Mouse (Mus musculus): ENCODE data around the gene Plppr2. TPM values are rescaled to one million over a fixed set of nuclear protein-coding genes. Genes with fewer than 3 reads are reported as not detected.
A peak's percentile ranks its signal among the peaks of the same experiment; 100 is the strongest.

The Plppr2 gene
- total and polyA plus RNA-seq, 3 experiments, result not detected

DNA sequence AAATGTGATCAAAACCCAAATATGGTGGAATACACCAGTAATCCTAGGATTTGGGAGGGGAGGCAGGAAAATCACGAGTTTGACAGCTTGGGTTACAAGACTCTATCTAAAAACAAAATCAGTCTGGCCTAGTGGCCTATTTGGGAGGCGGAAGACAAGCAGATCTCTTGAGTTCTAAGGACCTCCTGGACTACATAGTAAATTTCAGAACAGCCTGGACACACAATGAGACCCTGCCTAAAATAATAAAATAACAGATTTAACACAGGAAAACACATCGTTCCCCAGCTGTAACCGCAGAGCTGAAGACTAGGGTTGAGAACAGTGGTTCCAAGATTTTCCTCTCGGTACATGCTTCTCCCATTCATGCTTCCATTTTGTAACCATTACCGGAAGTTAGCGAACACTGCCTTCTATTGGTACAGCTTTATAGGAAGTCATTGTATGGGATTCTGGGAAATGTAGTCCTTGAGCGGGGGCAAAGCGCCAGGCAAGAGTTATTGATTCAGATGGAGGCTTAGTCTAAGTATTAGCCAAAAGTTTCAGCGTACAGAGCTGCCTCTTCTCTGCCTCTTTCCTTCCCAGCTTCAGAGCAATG, 35.5 kb upstream of the Plppr2 start:
- Histone ChIP-seq H3K27me3 (replicated peaks) (peaks cover 21% of the 10 kb centered on the region), H3K4me2 (ENCODE audit: insufficient read depth, low read depth, poor library complexity, severe bottlenecking) (no peak overlapping the region), H3K36me3 (replicated peaks in 1 of 2; ENCODE audit: control insufficient read depth in 1 of 2, insufficient read depth in 1 of 2, low read length in 1 of 2) (no peaks in the 10 kb centered on the region), H3K9ac (ENCODE audit: insufficient read depth, low read depth) (no peak overlapping the region), H3K4me1 (ENCODE audit: control insufficient read depth in 1 of 2, insufficient read depth in 2 of 2) (peaks cover 0 to 4% of the 10 kb centered on the region in 2 experiments; a peak in 2 of 4 replicates), H3K79me2 (replicated peaks; ENCODE audit: control insufficient read depth, extremely low read depth, insufficient read depth, poor library complexity, severe bottlenecking) (no peaks in the 10 kb centered on the region), H3K9me3 (replicated peaks; ENCODE audit: low read length) (peaks cover 4% of the 10 kb centered on the region), H3K4me3 (replicated peaks in 1 of 3; ENCODE audit: low read depth in 2 of 3, low read length in 2 of 3, poor library complexity in 1 of 3) (peak overlapping the region in 2 of 3 experiments; percentile 36 to 47), H3K27ac (ENCODE audit: insufficient read depth, low read depth) (no peak overlapping the region)
- in situ Hi-C loops (cut with MboI; ENCODE audit: low pct_ligation_motif_present, low pct_unique_long_range_greater_than_20kb, low sequenced_read_pairs) (no loop called here), dilution Hi-C loops (cut with MboI; ENCODE audit: extremely low pct_ligation_motif_present, extremely low pct_unique_long_range_greater_than_20kb, low sequenced_read_pairs) (no loop called here)
- peak; percentile 65 for DNase-seq (ENCODE audit: extremely low read depth)
- TF ChIP-seq HCFC1 (IDR thresholded peaks at IDR 0.05; ENCODE audit: low read depth, low read length), result peak; percentile 88
- TF ChIP-seq E2F4 (IDR thresholded peaks at IDR 0.05; ENCODE audit: insufficient replicate concordance, low read depth, low read length), result no peak
- no peak for TF ChIP-seq ZKSCAN1 (IDR thresholded peaks at IDR 0.05; ENCODE audit: borderline replicate concordance, low read depth, low read length)
- no peak for TF ChIP-seq SIN3A (IDR thresholded peaks at IDR 0.05; ENCODE audit: low read length)
- peak; percentile 38; the same call in 1 of the 2 replicates for TF ChIP-seq ELF1 (IDR thresholded peaks at IDR 0.05; ENCODE audit: low read depth, low read length)
- TF ChIP-seq KAT2A (IDR thresholded peaks at IDR 0.05; ENCODE audit: insufficient replicate concordance, low read length), result peak; percentile 34; the same call in 1 of the 2 replicates
- peak; percentile 50; the same call in 1 of the 2 replicates for TF ChIP-seq TBP (conservative IDR thresholded peaks at IDR 0.05; ENCODE audit: low read depth, low read length)
- no peak for TF ChIP-seq ZMIZ1 (IDR thresholded peaks at IDR 0.05; ENCODE audit: low read depth, low read length)

DNA sequence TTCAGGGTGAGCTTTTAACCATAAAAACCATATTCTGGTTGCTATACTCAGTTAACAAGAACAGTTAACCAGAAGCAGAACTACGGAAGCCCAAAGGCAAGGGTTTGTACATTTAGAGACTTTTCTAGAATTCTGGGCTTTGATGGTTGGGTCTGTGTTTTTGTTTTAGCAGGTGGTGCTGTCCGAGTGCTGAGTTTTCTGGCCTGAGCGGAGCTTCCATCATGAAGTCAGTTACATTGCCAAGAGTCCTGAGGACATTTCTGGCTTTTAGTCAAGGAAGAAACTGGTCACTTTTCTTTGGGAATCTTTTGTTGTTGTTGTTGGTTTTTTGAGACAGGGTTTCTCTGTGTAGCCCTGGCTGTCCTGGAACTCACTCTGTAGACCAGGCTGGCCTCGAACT, 32.8 kb upstream of the Plppr2 start:
- H3K4me2 ChIP-seq (ENCODE audit: insufficient read depth, low read depth, poor library complexity, severe bottlenecking), result no peak overlapping the region
- dilution Hi-C loops (cut with MboI; ENCODE audit: extremely low pct_ligation_motif_present, extremely low pct_unique_long_range_greater_than_20kb, low sequenced_read_pairs) (no loop called here), in situ Hi-C loops (cut with MboI; ENCODE audit: low pct_ligation_motif_present, low pct_unique_long_range_greater_than_20kb, low sequenced_read_pairs) (no loop called here)
- no peaks in the 10 kb centered on the region for H3K36me3 ChIP-seq (replicated peaks in 1 of 2; ENCODE audit: control insufficient read depth in 1 of 2, insufficient read depth in 1 of 2, low read length in 1 of 2)
- TF ChIP-seq ZMIZ1 (IDR thresholded peaks at IDR 0.05; ENCODE audit: low read depth, low read length), result no peak
- TF ChIP-seq USF2 (conservative IDR thresholded peaks at IDR 0.05; ENCODE audit: low read depth, low read length), result no peak
- no peak for TF ChIP-seq JUND (conservative IDR thresholded peaks at IDR 0.05; ENCODE audit: low read depth, low read length)
- TF ChIP-seq HCFC1 (IDR thresholded peaks at IDR 0.05; ENCODE audit: low read depth, low read length), result no peak
- TF ChIP-seq PAX5 (IDR thresholded peaks at IDR 0.05; ENCODE audit: low read length), result no peak
- TF ChIP-seq MYC (IDR thresholded peaks at IDR 0.05; ENCODE audit: low read depth, low read length), result no peak
- TF ChIP-seq POLR2AphosphoS2 (IDR thresholded peaks at IDR 0.05; ENCODE audit: low read depth, low read length), result no peak
- TF ChIP-seq ZNF384 (IDR thresholded peaks at IDR 0.05; ENCODE audit: low read depth, low read length), result no peak
- no peak for TF ChIP-seq TBP (conservative IDR thresholded peaks at IDR 0.05; ENCODE audit: low read depth, low read length)
- H3K4me1 ChIP-seq (ENCODE audit: control insufficient read depth in 1 of 2, insufficient read depth in 2 of 2), result peaks cover 0 to 4% of the 10 kb centered on the region in 2 experiments; a peak in 2 of 4 replicates
- no peak overlapping the region for H3K9ac ChIP-seq (ENCODE audit: insufficient read depth, low read depth)
- H3K4me3 ChIP-seq (replicated peaks in 1 of 3; ENCODE audit: low read depth in 2 of 3, low read length in 2 of 3, poor library complexity in 1 of 3), result no peak overlapping the region
- H3K9me3 ChIP-seq (replicated peaks; ENCODE audit: low read length), result peaks cover 5% of the 10 kb centered on the region
- DNase-seq (ENCODE audit: extremely low read depth), result no peak
- peaks cover 33% of the 10 kb centered on the region for H3K27me3 ChIP-seq (replicated peaks)
- H3K79me2 ChIP-seq (replicated peaks; ENCODE audit: control insufficient read depth, extremely low read depth, insufficient read depth, poor library complexity, severe bottlenecking), result no peaks in the 10 kb centered on the region
- no peak overlapping the region for H3K27ac ChIP-seq (ENCODE audit: insufficient read depth, low read depth)

Measured in CH12.LX (cell line).